Mouse (Mus musculus) forebrain, embryonic 14.5 days (tissue): ENCODE results near the gene Kctd11. TPM values are rescaled to one million over a fixed set of nuclear protein-coding genes. Genes with fewer than 3 reads are reported as not detected.
"Not testable (repeated sequence)": the region's sequence is repeated elsewhere in the genome, so short reads cannot be mapped to it uniquely, and the experiment has no call there.

Experiments
- ATAC-seq: fragments of 200-750 bp; cut with Nextera tagmentation; 2 replicates; pipeline ENCODE4 v1.8.0; 2017; ENCODE audit warnings: mild to moderate bottlenecking, moderate library complexity
- DNase-seq: peaks from one replicate; pipeline ENCODE4 v3.0.0-alpha.2; 2015; ENCODE audit warnings: low spot score
- H3K27ac ChIP-seq: fragments of 300-500 bp; sonication (generic); 2 replicates; pipeline ENCODE4 v1.5.1; 2014; ENCODE audit warnings: low read depth, mild to moderate bottlenecking, control low read depth, low read length, moderate library complexity
- H3K27me3 ChIP-seq: fragments of 300-500 bp; sonication (generic); replicated peaks from 2 replicates; pipeline ENCODE4 v1.6.1; 2014; ENCODE audit warnings: low read length, control low read depth, mixed read lengths; ENCODE audit not compliant: control insufficient read depth, insufficient read depth
- H3K36me3 ChIP-seq: fragments of 300-500 bp; sonication (generic); 2 replicates; pipeline ENCODE4 v1.6.1; 2014; ENCODE audit warnings: low read length, control low read depth; ENCODE audit not compliant: control insufficient read depth, insufficient read depth
- H3K4me1 ChIP-seq: fragments of 300-500 bp; sonication (generic); 2 replicates; pipeline ENCODE4 v1.6.1; 2014; ENCODE audit warnings: antibody characterized with exemption, low read length, control low read depth; ENCODE audit not compliant: control insufficient read depth, insufficient read depth
- H3K4me2 ChIP-seq: fragments of 300-500 bp; sonication (generic); 2 replicates; pipeline ENCODE4 v1.6.1; 2014; ENCODE audit warnings: mild to moderate bottlenecking, control low read depth, low read length
- H3K4me3 ChIP-seq: fragments of 300-500 bp; sonication (generic); 2 replicates; pipeline ENCODE4 v1.5.1; 2014; ENCODE audit warnings: low read depth, low read length, control low read depth
- H3K9ac ChIP-seq: fragments of 300-500 bp; sonication (generic); 2 replicates; pipeline ENCODE4 v1.6.1; 2014; ENCODE audit warnings: mild to moderate bottlenecking, low read length, control low read depth, moderate library complexity
- H3K9me3 ChIP-seq: fragments of 300-500 bp; sonication (generic); replicated peaks from 2 replicates; pipeline ENCODE4 v1.6.1; 2016; ENCODE audit warnings: low read length, control low read depth, mixed read lengths; ENCODE audit not compliant: control insufficient read depth
- WGBS: fragments of 180-500 bp; shearing (Covaris S2); extraction: QIAGEN DNeasy Blood & Tissue Kit; methylation state at CpG from one replicate; pipeline ENCODE4 v1.1.7; 2014; 5-methylcytosine and 5-hydroxymethylcytosine counted together
- polyA plus RNA-seq: library from polyadenylated mRNA; unstranded; fragments of >200 nt; fragmentation: Nextera tagmentation; extraction: Ambion mirVana; gene quantifications from 2 replicates; pipeline ENCODE4 v1.2.1, GENCODE M21; 2014

Gene Kctd11
- polyA plus RNA-seq, 1 experiment from 2014 or later: 1.2 TPM

DNA sequence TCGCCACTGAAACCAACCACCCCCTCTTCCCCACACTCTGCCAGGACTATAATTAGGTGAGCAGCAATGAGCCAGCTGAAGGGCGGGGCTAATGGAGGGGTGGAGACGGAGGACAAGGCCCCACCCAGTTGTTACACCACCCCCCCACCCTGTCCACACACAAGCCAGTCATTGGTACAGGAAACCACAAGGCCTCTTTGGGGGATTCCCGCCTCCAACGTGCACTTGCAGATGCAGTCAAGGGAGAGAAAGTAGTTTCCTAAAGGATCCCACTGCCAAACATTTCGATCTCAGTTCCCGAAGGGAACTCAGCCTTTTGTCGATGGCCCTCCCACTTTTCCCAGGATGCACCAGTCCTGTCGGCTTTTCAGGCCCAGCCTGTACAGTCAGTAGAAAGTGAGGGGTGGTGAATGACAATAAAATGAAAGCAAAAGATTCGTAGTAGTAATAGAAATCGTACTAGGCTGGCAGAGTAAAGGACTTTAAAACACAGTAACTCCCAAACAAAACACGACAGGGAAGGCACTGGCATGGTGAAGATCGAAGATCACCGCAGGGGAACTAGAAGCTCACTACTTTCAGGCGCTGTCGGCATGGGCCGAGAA lies 38.6 kb upstream of the Kctd11 start:
- Histone ChIP-seq H3K4me2 (peak overlapping the region; percentile 96), H3K27me3 (no peaks in the 10 kb centered on the region), H3K4me3 (peak overlapping the region; percentile 97), H3K36me3 (peaks cover 44% of the 10 kb centered on the region), H3K4me1 (peaks cover 23% of the 10 kb centered on the region), H3K9ac (peak overlapping the region; percentile 93), H3K27ac (peak overlapping the region; percentile 93), H3K9me3 (no peaks in the 10 kb centered on the region)
- no peak for ATAC-seq
- peak; percentile 82 for DNase-seq
- WGBS: under 1% methylated on average over 17 of the region's 17 CpGs

DNA sequence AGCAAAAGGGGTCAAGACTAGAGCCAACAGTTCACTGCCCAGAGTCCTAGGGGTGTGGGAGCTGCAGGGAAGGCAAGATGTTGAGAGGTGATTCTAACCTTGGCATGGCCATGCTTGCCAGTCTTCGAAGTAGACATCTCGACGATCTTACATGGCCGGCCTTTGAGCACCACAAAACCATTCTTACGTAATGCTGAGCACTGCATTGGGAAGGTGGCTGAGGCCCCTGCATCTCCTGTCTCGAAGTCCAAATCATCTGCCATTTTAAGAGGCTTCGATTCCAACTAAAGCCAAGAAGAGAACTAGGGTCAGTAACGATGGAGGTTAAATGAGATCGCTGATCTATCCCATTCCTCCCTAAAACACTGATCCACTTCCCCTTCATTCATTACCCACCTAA lies 37.8 kb upstream of the Kctd11 start:
- 89% methylated on average over 9 of the region's 9 CpGs for WGBS
- H3K27me3 ChIP-seq: no peaks in the 10 kb centered on the region
- ATAC-seq (no peak), DNase-seq (no peak)
- peak overlapping the region; percentile 93 for H3K9ac ChIP-seq
- H3K4me2 ChIP-seq: peak overlapping the region; percentile 96
- H3K9me3 ChIP-seq: no peaks in the 10 kb centered on the region
- H3K27ac ChIP-seq: no peak overlapping the region
- peak overlapping the region; percentile 97 for H3K4me3 ChIP-seq
- peaks cover 46% of the 10 kb centered on the region for H3K36me3 ChIP-seq
- H3K4me1 ChIP-seq: peaks cover 28% of the 10 kb centered on the region

DNA sequence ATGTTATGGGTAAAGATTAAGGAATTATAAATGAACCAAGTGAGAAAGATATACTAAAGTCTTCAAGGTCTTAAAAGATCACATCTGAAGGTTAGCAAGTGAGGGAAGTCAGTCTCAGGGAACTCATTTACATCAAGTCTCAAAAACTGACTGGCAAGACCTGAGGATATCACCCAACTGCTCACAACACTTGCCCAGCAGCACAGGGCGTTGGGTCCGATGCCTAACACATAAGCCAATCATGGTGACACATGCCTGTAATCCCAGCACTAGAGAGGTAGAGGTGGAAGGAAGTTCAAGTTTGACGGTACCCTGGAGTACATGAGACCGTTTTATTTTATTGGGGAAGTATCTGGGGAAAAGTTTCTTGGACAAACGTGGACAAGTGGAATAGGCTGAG lies 36.9 kb upstream of the Kctd11 start:
- peaks cover 50% of the 10 kb centered on the region for H3K36me3 ChIP-seq
- H3K9ac ChIP-seq: no peak overlapping the region
- H3K9me3 ChIP-seq: no peaks in the 10 kb centered on the region
- no peak for ATAC-seq
- no peak overlapping the region for H3K27ac ChIP-seq
- no peak overlapping the region for H3K4me2 ChIP-seq
- 89% methylated on average over 5 of the region's 5 CpGs for WGBS
- no peak for DNase-seq
- no peak overlapping the region for H3K4me3 ChIP-seq
- H3K27me3 ChIP-seq: no peaks in the 10 kb centered on the region
- H3K4me1 ChIP-seq: peaks cover 32% of the 10 kb centered on the region

DNA sequence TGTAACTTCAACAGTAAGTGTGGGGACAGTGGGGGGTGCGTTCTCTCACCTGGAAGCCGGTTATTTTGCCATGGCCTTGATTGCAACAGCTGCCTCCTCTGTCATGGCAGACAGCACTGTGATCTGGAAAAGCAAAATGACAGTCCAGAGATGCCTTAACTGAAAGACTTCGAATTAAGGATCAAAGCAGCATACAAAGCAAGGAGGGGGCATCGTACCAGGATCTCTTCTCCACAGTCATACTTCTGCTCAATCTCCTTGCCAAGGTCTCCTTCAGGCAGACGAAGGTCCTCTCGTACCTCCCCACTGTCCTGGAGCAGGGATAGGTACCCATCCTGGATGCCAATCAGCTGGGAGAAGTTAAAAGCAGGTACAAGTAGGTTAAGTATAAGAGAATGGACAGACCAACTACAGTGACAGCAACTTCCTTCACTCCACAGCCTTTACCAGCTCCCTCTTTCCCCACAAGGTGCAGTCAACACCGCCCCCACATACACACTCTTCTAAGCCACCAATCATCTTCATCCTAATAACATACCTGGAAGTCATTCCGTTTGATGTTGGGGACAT lies 36.3 kb upstream of the Kctd11 start:
- no peak for DNase-seq
- H3K27ac ChIP-seq: no peak overlapping the region
- no peak overlapping the region for H3K4me2 ChIP-seq
- H3K9ac ChIP-seq: no peak overlapping the region
- peaks cover 32% of the 10 kb centered on the region for H3K4me1 ChIP-seq
- 84% methylated on average over 8 of the region's 8 CpGs for WGBS
- no peak for ATAC-seq
- H3K4me3 ChIP-seq: no peak overlapping the region
- H3K9me3 ChIP-seq: no peaks in the 10 kb centered on the region
- H3K36me3 ChIP-seq: peaks cover 57% of the 10 kb centered on the region
- H3K27me3 ChIP-seq: no peaks in the 10 kb centered on the region

DNA sequence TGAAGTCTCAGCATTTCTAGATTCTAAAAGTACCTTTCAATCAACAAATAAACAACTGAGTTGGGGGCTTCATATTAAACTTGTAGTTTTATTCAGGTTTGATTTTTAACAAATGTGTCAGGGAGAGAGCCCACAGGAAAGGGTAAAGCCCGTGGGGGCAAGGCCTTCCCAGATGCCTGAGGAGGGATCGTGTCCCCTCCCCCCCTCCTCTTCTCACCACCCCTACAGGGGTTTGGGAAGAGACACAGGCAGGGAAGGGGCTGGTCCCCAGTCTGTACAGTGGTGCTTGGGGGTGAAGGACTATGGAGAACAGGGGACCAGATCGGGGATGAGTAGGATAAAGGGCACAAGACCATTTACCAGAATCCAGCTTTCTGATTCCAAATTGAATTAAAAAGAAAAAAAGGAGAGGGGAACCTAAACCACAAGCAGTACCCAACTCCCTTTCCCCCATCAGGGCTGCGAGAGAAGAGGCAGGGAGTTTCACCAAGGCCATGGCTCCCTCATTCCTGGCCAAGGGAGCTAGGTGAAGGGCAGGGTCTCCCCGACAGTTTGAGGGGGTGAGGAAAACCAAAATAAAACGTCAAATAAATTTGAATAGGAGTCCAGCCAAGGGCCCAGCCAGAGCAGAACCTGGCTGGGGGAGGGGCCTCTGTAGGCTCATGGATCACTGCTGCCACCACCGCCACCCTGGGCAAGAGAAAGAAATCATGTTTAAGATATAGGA lies 35.6 kb upstream of the Kctd11 start:
- Histone ChIP-seq H3K4me1 (peaks cover 28% of the 10 kb centered on the region), H3K36me3 (peaks cover 64% of the 10 kb centered on the region)
- not testable (repeated sequence) for H3K27ac ChIP-seq, H3K9me3 ChIP-seq, ATAC-seq, H3K9ac ChIP-seq, H3K4me3 ChIP-seq, H3K27me3 ChIP-seq, H3K4me2 ChIP-seq, DNase-seq
- 56% methylated on average over 7 of the region's 7 CpGs for WGBS

DNA sequence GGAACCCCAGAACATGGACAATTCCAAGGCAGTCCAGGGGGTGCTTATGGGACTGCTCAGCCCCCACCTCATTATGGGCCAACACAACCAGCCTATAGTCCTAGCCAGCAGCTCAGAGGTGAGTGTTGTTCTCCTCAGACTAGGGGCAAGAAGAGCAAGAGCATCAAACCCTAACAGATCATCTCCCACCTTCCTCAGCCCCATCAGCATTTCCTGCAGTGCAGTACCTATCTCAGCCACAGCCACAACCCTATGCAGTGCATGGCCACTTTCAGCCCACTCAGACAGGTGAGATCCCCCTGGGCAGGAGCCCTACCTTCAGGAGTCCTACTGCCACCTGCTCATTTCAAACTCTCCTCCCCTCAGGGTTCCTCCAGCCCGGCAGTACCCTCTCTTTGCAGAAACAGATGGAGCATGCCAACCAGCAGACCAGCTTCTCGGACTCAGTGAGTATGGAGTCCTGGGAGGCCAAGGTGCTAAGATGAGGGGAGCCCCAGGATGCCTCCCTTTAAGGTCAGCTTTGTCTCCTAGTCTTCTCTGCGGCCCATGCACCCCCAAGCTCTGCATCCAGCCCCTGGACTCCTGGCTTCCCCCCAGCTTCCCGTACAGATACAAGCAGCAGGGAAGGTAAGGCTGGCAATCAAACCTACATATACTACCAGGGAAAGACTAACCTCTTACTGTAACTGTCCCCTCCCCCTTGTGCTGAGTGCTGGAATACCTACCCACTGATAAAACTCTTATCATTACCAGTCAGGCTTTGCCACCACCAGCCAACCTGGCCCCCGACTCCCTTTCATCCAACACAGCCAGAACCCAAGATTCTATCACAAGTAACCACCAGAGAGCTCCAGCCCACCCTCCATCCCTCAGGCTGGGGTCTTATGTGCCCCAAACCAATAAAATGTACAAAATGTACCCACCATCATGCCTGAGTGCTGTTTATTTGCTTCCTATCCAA lies 34.7 kb upstream of the Kctd11 start:
- Histone ChIP-seq H3K4me3 (no peak overlapping the region), H3K4me1 (peaks cover 28% of the 10 kb centered on the region), H3K27ac (no peak overlapping the region), H3K4me2 (no peak overlapping the region), H3K36me3 (peaks cover 72% of the 10 kb centered on the region), H3K27me3 (no peaks in the 10 kb centered on the region), H3K9ac (no peak overlapping the region), H3K9me3 (no peaks in the 10 kb centered on the region)
- DNase-seq: no peak
- 65% methylated on average over 5 of the region's 5 CpGs for WGBS
- ATAC-seq: no peak

DNA sequence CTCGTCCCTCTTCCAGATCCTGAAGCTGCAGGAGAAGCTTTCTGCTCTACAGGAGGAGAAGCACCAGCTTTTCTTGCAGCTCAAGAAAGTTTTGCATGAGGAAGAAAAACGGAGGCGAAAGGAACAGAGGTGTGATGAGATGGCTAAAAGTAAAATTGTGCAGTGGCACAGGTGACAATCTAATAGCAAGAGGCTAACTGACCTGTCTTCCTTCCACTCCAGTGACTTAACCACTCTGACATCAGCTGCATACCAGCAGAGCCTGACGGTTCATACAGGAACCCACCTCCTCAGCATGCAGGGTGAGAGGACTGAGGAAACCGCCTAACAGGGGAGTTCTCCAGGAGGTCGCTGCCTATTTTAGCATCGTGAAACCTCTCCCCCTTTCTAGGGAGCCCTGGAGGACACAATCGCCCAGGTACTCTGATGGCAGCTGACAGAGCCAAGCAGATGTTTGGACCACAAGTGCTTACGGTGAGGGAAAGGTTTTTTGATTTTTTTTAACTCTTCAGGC lies 33.8 kb upstream of the Kctd11 start:
- Histone ChIP-seq H3K4me2 (peak overlapping the region; percentile 100), H3K4me3 (peak overlapping the region; percentile 80), H3K27me3 (no peaks in the 10 kb centered on the region), H3K36me3 (peaks cover 82% of the 10 kb centered on the region), H3K9ac (peak overlapping the region; percentile 82), H3K4me1 (peaks cover 28% of the 10 kb centered on the region), H3K9me3 (no peaks in the 10 kb centered on the region), H3K27ac (no peak overlapping the region)
- ATAC-seq: no peak
- no peak for DNase-seq
- 43% methylated on average over 9 of the region's 9 CpGs for WGBS

DNA sequence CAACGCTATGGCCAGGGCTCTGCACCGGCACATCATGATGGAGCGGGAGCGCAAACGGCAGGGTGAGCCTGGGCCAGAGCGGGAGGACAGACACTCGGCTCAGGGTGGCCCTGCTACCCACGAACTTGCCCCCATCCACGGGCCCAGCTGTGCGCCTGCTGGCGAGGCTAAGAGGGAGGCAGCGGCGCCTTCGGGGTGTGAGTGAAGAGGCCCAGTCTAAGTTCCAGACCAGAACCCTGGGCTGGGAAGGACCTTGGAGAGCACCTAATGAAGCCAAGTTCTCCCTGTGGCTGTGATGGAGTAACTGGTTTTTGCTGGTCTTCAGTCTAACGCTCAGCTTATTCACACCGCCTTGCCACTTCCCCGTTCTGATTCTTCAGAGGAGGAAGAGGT lies 33.2 kb upstream of the Kctd11 start:
- WGBS: 2% methylated on average over 17 of the region's 17 CpGs
- Histone ChIP-seq H3K36me3 (peaks cover 88% of the 10 kb centered on the region), H3K4me2 (peak overlapping the region; percentile 100), H3K4me1 (peaks cover 23% of the 10 kb centered on the region), H3K27me3 (no peaks in the 10 kb centered on the region), H3K27ac (peak overlapping the region; percentile 80), H3K9me3 (no peaks in the 10 kb centered on the region), H3K4me3 (peak overlapping the region; percentile 80), H3K9ac (peak overlapping the region; percentile 82)
- ATAC-seq (no peak), DNase-seq (no peak)
